Mouse (Mus musculus) large intestine, adult 2 months (tissue): ENCODE measurements around the gene Bsx. TPM values are rescaled to one million over a fixed set of nuclear protein-coding genes. Genes with fewer than 3 reads are reported as not detected.

Source experiments
- DNase-seq: peaks from one replicate; pipeline ENCODE4 v3.0.0-alpha.2; 2012; ENCODE audit warnings: low read depth, low spot score
- WGBS: fragments of 180-500 bp; shearing (Covaris S2); methylation state at CpG from one replicate; pipeline ENCODE4 v1.1.7; 2018; 5-methylcytosine and 5-hydroxymethylcytosine counted together
- polyA plus RNA-seq: library from polyadenylated mRNA; depleted of rRNA; stranded (reverse); fragments of >200 nt; gene quantifications from 2 replicates; pipeline ENCODE4 v1.2.3, GENCODE M21; 2012; rRNA removed

Bsx gene
- polyA plus RNA-seq, 1 experiment = not detected

DNA sequence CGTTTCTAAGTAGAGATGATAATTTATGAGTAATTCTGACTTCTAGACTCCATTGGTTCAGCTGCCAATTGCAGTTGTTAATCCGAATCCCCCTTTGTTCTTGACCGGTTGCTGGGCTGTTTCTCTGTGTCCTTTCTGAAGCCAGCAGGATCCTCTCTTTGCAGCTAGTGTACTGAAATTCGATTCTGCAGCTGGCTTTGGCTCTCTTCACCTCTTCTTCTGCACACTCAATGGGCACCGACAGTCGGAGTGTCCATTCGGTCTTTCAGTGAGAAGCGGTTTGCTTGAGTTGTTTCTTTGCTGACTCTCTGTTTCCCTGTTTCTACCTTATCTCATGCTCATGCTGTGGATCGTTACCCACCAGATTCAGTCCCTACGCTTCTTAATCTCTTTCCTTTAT lies 11.7 kb downstream of the Bsx start:
- DNase-seq = no peak
- WGBS = 46% methylated on average over 10 of the region's 10 CpGs

- 41% methylated on average over 12 of the region's 12 CpGs for WGBS
- no peak for DNase-seq
These were observed 15.5 kb downstream of the Bsx start for GRCm38 (mm10) chr9:40889389-40889788.

DNA sequence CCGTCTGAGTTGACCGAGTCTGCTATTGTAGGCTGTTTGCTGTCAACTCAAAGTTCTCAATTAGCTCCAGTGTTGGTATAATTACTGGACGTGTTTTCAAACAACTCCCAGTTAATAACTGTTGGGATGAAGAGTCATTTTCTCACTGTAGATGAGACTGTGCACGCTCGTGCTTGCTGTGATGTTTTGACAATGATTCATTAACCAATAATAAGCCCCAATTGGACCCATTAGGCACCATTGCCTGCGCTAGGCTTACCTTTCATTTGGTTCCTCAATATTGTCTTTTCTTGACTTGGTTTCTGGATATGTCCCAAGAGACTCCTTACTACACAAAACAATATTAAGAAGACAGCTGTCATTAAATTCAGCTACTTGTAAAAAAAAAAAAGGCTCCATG lies 18.5 kb downstream of the Bsx start:
- no peak for DNase-seq
- WGBS = 79% methylated on average over 6 of the region's 6 CpGs

GRCm38 (mm10) chr9:40907413-40907812 lies 33.5 kb downstream of the Bsx start:
- 38% methylated on average over 8 of the region's 8 CpGs for WGBS
- no peak for DNase-seq

DNA sequence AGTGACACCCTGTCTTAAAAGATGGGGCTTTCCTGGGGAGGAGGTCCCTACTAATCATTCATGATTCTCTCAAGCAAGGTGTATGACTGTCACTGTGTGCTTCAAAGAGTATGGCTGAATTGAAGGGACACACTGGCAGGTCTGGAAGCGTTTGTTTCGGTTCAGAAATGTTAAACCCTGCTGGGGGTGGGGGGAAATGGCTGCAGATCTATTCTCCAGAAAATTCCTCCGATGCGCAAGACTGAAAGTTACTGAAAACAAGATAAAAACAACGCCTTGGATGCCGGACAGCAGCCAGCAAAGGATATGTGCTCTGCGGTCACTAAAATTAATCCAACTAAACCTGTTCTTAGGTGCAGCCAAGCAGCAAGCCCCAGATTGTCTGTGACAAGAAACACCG lies 34.5 kb downstream of the Bsx start:
- no peak for DNase-seq
- WGBS = 74% methylated on average over 8 of the region's 8 CpGs

GRCm38 (mm10) chr9:40908915-40909314 lies 35.0 kb downstream of the Bsx start:
- no peak for DNase-seq
- WGBS = 79% methylated on average over 7 of the region's 7 CpGs

DNA sequence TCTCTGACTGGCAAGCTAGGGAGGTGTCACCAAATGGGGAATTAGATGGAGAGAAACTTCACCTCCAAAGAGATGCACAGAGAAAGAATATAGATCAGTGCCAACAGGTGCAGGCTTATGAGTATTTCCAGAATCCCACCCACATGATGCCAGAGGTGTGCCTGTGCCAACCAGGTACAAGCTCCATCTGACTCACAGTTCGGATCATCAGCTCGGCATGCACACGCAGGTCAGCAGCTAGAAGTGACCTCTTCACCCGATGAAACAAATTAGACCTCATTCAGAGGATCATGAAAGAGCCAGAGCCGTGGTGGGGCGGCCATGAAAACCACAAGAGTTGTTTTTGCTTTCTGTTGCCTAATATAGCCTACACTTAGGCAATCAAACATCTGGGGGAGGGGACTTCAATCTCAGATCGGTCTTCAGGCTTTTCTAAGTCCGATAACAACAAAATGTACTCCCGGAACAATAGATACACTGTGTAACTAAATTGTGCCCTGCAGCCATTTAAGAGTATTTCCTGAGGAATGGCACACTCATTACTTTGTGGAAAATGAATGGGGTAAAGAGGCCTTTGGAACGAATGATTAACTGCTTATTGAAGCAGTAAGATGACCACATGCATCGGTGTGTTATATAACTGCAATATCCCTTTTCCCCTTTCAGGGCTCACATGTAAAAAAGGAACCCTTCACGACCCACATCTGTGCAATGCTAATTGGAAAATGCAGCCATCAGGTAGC lies 44.1 kb downstream of the Bsx start:
- DNase-seq = no peak
- 43% methylated on average over 12 of the region's 12 CpGs for WGBS

DNA sequence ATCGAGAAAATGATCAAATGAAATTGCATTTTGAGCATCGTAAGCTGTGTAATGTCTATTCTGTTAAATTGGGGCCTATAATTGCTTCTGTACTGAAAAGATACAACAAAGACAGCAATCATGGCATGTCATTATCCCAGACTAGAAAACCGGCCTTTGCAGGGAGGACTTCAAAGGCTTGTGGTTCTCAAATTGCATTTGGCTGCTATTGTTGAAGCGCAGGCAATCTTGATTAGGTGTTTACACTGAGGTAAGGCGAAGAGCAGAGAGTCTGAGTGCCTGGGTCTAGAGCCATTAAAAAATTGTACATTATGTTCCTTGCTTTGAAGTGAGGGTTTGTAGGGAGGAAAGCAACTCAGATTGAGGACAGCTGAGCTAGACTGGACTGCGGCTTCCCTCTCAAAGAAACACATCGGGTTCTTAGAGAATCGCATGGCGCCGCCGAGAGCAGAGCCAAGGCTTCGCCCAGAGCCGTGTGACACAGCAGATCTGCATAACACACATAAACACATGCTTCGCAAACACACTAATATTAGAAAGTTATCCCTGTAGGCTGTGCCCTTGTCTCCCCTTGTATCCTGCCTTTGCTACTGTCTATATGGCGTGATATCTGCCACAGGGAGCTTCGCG lies 53.5 kb downstream of the Bsx start:
- 68% methylated on average over 17 of the region's 17 CpGs for WGBS
- DNase-seq = no peak

Other genes with a start within 250 kb of the Bsx start
- not detected in 2 replicates for gene Gm21915, start 203.5 kb upstream of the Bsx start, polyA plus RNA-seq
- gene Clmp, start 188.2 kb upstream of the Bsx start, polyA plus RNA-seq = 10.6 and 20.8 TPM in 2 replicates
- gene Hspa8, start 73.1 kb upstream of the Bsx start, polyA plus RNA-seq = 2,172 and 2,515 TPM in 2 replicates
- gene Jhy, start 90.0 kb downstream of the Bsx start, polyA plus RNA-seq = not detected in 2 replicates
- gene Crtam, start 130.5 kb downstream of the Bsx start, polyA plus RNA-seq = 0.09 and 0.16 TPM in 2 replicates